Mouse (Mus musculus): ENCODE results near the gene Il13ra1. TPM values are rescaled to one million over a fixed set of nuclear protein-coding genes. Genes with fewer than 3 reads are reported as not detected.
A peak's percentile ranks its signal among the peaks of the same experiment; 100 is the strongest.

The Il13ra1 gene
- total RNA-seq (2022): 1 to 10 TPM; 5.0 to 6.5 (median 5.3) TPM

- peak in 1 of 2 experiments; percentile 7 for DNase-seq (ENCODE audit: low spot score in 2 of 2)
These were observed at the start of gene Il13ra1 for GRCm38 (mm10) chrX:36111622-36112421. Gene Il13ra1 (plus strand): TSS chrX:36112110.

- no peak for DNase-seq (ENCODE audit: low spot score in 2 of 2)
These were observed 37.9 kb upstream of the Il13ra1 start for GRCm38 (mm10) chrX:36073997-36074396.

- DNase-seq (ENCODE audit: low spot score in 2 of 2): no peak
These were observed 34.7 kb upstream of the Il13ra1 start for GRCm38 (mm10) chrX:36077164-36077563.

GRCm38 (mm10) chrX:36082917-36083316, 29.0 kb upstream of the Il13ra1 start:
- no peak for DNase-seq (ENCODE audit: low spot score in 2 of 2)

GRCm38 (mm10) chrX:36088464-36089256, 23.2 kb upstream of the Il13ra1 start:
- DNase-seq (ENCODE audit: low spot score in 2 of 2): no peak

GRCm38 (mm10) chrX:36100883-36101282, 11.0 kb upstream of the Il13ra1 start:
- no peak for DNase-seq (ENCODE audit: low spot score in 2 of 2)

GRCm38 (mm10) chrX:36101318-36101717, 10.6 kb upstream of the Il13ra1 start:
- no peak for DNase-seq (ENCODE audit: low spot score in 2 of 2)

- DNase-seq (ENCODE audit: low spot score in 2 of 2): no peak
These were observed 3.3 kb upstream of the Il13ra1 start for GRCm38 (mm10) chrX:36108601-36109000.

GRCm38 (mm10) chrX:36112422-36112750, 476 bp downstream of the Il13ra1 start:
- DNase-seq (ENCODE audit: low spot score in 2 of 2): no peak

- no peak for DNase-seq (ENCODE audit: low spot score in 2 of 2)
These were observed 3.3 kb downstream of the Il13ra1 start for GRCm38 (mm10) chrX:36115171-36115570.

GRCm38 (mm10) chrX:36129037-36129770, 17.3 kb downstream of the Il13ra1 start:
- no peak for DNase-seq (ENCODE audit: low spot score in 2 of 2)

GRCm38 (mm10) chrX:36129771-36130108, 17.8 kb downstream of the Il13ra1 start:
- no peak for DNase-seq (ENCODE audit: low spot score in 2 of 2)

GRCm38 (mm10) chrX:36136346-36136745, 24.4 kb downstream of the Il13ra1 start:
- DNase-seq (ENCODE audit: low spot score in 2 of 2): no peak

- DNase-seq (ENCODE audit: low spot score in 2 of 2): no peak
These were observed 30.2 kb downstream of the Il13ra1 start for GRCm38 (mm10) chrX:36141994-36142639.

GRCm38 (mm10) chrX:36146746-36147145, 34.8 kb downstream of the Il13ra1 start:
- DNase-seq (ENCODE audit: low spot score in 2 of 2): no peak

- DNase-seq (ENCODE audit: low spot score in 2 of 2): no peak
These were observed 38.2 kb downstream of the Il13ra1 start for GRCm38 (mm10) chrX:36150100-36150499.

GRCm38 (mm10) chrX:36156677-36157076, 44.8 kb downstream of the Il13ra1 start:
- DNase-seq (ENCODE audit: low spot score in 2 of 2): no peak

GRCm38 (mm10) chrX:36161567-36161966, 49.7 kb downstream of the Il13ra1 start:
- no peak for DNase-seq (ENCODE audit: low spot score in 2 of 2)

GRCm38 (mm10) chrX:36183625-36184024, 71.7 kb downstream of the Il13ra1 start:
- no peak for DNase-seq (ENCODE audit: low spot score in 2 of 2)

GRCm38 (mm10) chrX:36186036-36186435, 74.1 kb downstream of the Il13ra1 start:
- DNase-seq (ENCODE audit: low spot score in 2 of 2): no peak

GRCm38 (mm10) chrX:36186443-36186842, 74.5 kb downstream of the Il13ra1 start:
- DNase-seq (ENCODE audit: low spot score in 2 of 2): no peak

- DNase-seq (ENCODE audit: low spot score in 2 of 2): no peak
These were observed 82.0 kb downstream of the Il13ra1 start for GRCm38 (mm10) chrX:36193951-36194350.

Measured in left cerebral cortex, adult 8-10 months (tissue).